Mouse (Mus musculus) neural tube, embryonic 13.5 days (tissue): Measurements from ENCODE around the gene Pgbd1. TPM values are rescaled to one million over a fixed set of nuclear protein-coding genes. Genes with fewer than 3 reads are reported as not detected.

Source experiments
- ATAC-seq: fragments of 200-750 bp; cut with Nextera tagmentation; 2 replicates; pipeline ENCODE4 v1.8.0; 2017; ENCODE audit warnings: low read depth, mild to moderate bottlenecking, moderate TSS enrichment, moderate library complexity
- H3K27ac ChIP-seq: fragments of 300-500 bp; sonication (generic); replicated peaks from 2 replicates; pipeline ENCODE4 v1.5.1; 2015; ENCODE audit warnings: moderate library complexity, mild to moderate bottlenecking, inconsistent platforms
- H3K27me3 ChIP-seq: fragments of 300-500 bp; sonication (generic); 2 replicates; pipeline ENCODE4 v1.6.1; 2015; ENCODE audit warnings: mild to moderate bottlenecking, inconsistent platforms
- H3K36me3 ChIP-seq: fragments of 300-500 bp; sonication (generic); 2 replicates; pipeline ENCODE4 v1.6.1; 2015; ENCODE audit warnings: mild to moderate bottlenecking, inconsistent platforms
- H3K4me1 ChIP-seq: fragments of 300-500 bp; sonication (generic); replicated peaks from 2 replicates; pipeline ENCODE4 v1.6.1; 2015; ENCODE audit warnings: inconsistent platforms
- H3K4me2 ChIP-seq: fragments of 300-500 bp; sonication (generic); 2 replicates; pipeline ENCODE4 v1.6.1; 2015; ENCODE audit warnings: inconsistent platforms, mild to moderate bottlenecking, moderate library complexity
- H3K4me3 ChIP-seq: fragments of 300-500 bp; sonication (generic); 2 replicates; pipeline ENCODE4 v1.5.1; 2015; ENCODE audit warnings: mild to moderate bottlenecking, inconsistent platforms
- H3K9ac ChIP-seq: fragments of 300-500 bp; sonication (generic); 2 replicates; pipeline ENCODE4 v1.6.1; 2015; ENCODE audit warnings: moderate library complexity, mild to moderate bottlenecking, inconsistent platforms
- H3K9me3 ChIP-seq: fragments of 300-500 bp; sonication (generic); 2 replicates; pipeline ENCODE4 v1.6.1; 2016; ENCODE audit warnings: inconsistent platforms
- WGBS: fragments of 180-500 bp; shearing (Covaris S2); methylation state at CpG from one replicate; pipeline ENCODE4 v1.1.7; 2015; 5-methylcytosine and 5-hydroxymethylcytosine counted together
- polyA plus RNA-seq: library from polyadenylated mRNA; unstranded; fragments of >200 nt; fragmentation: Nextera tagmentation; extraction: Ambion mirVana; gene quantifications from 2 replicates; pipeline ENCODE4 v1.2.1, GENCODE M21; 2015

Gene Pgbd1
- polyA plus RNA-seq, 1 experiment from 2014 or later: 3.4 TPM

DNA sequence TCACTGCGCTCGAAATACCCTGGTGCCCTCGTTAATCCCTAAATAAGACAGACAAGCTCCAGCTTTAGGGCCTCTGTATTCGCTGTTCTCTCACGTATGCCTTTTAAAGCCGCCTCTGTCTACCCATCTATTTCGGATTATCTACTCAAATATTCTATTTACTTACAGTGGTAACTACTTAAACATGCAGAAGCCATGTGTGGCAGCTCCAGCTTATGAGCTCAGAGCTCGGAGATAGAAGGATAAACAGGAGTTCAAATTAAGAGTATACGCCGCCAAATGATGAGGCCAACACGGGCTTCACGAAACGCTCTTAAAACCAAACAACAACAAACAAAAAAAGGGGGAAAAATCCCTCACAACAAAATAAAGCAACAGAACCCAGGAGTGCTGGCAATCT lies 12.2 kb upstream of the Pgbd1 start:
- peak; percentile 51; the same call in 1 of the 2 replicates for ATAC-seq
- peaks cover 26% of the 10 kb centered on the region for H3K27me3 ChIP-seq
- H3K4me1 ChIP-seq: peaks cover 15% of the 10 kb centered on the region
- peaks cover 14% of the 10 kb centered on the region for H3K36me3 ChIP-seq
- H3K9me3 ChIP-seq: no peaks in the 10 kb centered on the region
- peak overlapping the region; percentile 76 for H3K9ac ChIP-seq
- peak overlapping the region; percentile 68 for H3K27ac ChIP-seq
- WGBS: 5% methylated on average over 13 of the region's 13 CpGs
- peak overlapping the region; percentile 84 for H3K4me2 ChIP-seq
- H3K4me3 ChIP-seq: peak overlapping the region; percentile 81

DNA sequence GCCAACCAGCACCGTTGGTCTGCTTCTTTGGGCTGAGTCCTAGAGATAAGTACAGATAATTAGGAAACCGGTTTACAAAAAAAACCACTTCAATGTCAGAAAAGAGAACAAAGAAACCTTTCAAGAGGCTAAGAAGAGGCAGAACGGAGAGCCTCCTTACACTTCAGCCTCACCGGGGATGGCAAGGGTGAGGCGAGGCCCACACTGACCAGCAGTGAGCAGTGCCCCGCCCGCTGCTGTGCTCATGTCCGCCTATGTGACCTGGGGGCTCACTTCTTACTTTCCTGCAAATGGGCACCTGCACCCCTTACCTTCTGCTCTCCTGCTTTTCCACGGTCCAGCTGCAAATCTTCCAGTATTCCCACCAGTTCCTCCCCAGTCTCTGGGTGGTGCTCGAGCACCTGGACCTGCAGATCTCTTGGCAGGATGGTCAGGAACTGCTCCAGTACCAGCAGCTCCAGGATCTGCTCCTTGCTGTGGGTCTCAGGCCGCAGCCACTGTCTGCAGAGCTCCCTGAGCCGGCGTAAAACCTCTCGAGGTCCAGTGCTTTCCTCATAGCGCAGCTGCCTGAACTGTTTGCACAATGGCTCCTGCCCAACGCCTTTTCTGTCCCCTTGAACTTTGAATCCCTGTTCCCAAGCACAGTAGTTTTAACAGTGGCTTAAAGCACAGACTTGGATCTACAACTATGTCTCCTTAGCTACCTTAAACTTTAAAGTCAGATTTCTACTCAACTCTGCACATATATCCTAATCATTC lies 7.2 kb upstream of the Pgbd1 start:
- peaks cover 62% of the 10 kb centered on the region for H3K36me3 ChIP-seq
- WGBS: 85% methylated on average over 16 of the region's 16 CpGs
- H3K27me3 ChIP-seq: no peaks in the 10 kb centered on the region
- no peaks in the 10 kb centered on the region for H3K9me3 ChIP-seq
- H3K4me2 ChIP-seq: no peak overlapping the region
- no peak overlapping the region for H3K9ac ChIP-seq
- no peak for ATAC-seq
- H3K4me3 ChIP-seq: no peak overlapping the region
- peaks cover 15% of the 10 kb centered on the region for H3K4me1 ChIP-seq
- H3K27ac ChIP-seq: no peak overlapping the region

DNA sequence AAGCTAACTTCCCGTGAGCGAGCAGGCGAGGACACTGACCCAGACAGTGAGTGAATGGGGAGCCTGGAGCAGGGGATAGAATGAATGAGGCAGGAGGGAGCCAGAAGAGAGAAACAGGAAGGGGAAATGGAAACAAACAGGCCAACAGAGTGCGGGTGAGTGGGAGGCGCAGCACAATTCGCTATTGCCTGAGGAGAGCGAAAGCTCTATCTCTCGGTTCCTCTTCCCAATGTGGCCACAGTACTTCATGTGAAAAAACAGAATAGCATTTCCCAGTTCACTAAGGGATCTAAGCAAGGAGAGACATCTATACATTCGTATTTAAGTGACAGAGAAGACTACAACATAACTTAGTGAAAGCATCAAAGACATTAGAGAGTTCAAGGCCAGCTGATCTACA lies 5.9 kb upstream of the Pgbd1 start:
- Histone ChIP-seq H3K36me3 (peaks cover 63% of the 10 kb centered on the region), H3K27me3 (no peaks in the 10 kb centered on the region)
- 91% methylated on average over 9 of the region's 9 CpGs for whole genome bisulfite sequencing

DNA sequence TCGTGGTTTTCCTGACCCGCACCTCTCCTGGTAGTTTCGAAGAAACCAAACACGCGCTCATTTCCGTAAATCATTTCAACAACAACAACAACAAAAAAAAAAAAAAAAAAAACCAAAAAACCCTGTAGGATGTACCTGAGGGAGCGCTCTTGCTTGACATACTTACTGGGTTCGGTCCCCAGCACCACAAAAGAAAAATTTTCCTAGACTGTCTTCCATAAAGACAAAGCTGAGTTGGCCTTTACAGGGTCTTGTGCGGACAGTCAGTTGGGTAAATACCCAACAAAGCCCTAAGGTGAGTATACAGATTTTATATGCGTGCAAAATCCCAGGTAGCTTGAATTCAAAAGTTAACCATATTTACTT lies 332 bp upstream of the Pgbd1 start:
- Histone ChIP-seq H3K4me3 (peak overlapping the region; percentile 57), H3K4me2 (peak overlapping the region; percentile 80), H3K9ac (peak overlapping the region; percentile 85), H3K36me3 (peaks cover 31% of the 10 kb centered on the region), H3K4me1 (peaks cover 18% of the 10 kb centered on the region), H3K27me3 (no peaks in the 10 kb centered on the region), H3K27ac (peak overlapping the region; percentile 83), H3K9me3 (no peaks in the 10 kb centered on the region)
- peak; percentile 29 for ATAC-seq
- 17% methylated on average over 10 of the region's 10 CpGs for WGBS

More for the DNA sequence above, 5.9 kb upstream of the Pgbd1 start:
- Histone ChIP-seq H3K9me3 (no peaks in the 10 kb centered on the region), H3K27ac (no peak overlapping the region), H3K4me2 (no peak overlapping the region), H3K9ac (no peak overlapping the region), H3K4me1 (peaks cover 4% of the 10 kb centered on the region), H3K4me3 (no peak overlapping the region)
- ATAC-seq: no peak

DNA sequence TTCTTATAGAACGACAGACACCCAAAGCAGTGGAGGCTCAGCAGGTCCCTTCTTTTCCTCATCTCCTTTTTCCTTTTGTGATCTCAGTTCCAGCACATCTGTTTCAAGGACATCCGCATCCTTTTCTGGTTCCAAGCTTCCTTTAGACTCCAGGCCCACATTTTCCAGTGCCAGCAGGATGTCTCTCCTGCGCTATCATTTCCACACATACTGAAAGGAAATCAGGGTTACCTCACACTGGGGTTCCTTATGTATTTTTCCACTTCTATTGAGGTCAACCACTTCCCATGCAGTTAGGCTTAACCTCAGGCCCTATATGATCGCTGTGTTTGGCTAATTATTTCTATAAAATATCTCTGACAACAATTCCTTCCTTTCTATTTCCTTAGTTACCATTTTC lies 5.4 kb downstream of the Pgbd1 start:
- Histone ChIP-seq H3K27ac (no peak overlapping the region), H3K4me2 (no peak overlapping the region), H3K9me3 (no peaks in the 10 kb centered on the region), H3K4me1 (peaks cover 9% of the 10 kb centered on the region), H3K36me3 (no peaks in the 10 kb centered on the region), H3K9ac (no peak overlapping the region), H3K27me3 (no peaks in the 10 kb centered on the region), H3K4me3 (no peak overlapping the region)
- no peak for ATAC-seq
- WGBS: 83% methylated on average over 4 of the region's 4 CpGs

DNA sequence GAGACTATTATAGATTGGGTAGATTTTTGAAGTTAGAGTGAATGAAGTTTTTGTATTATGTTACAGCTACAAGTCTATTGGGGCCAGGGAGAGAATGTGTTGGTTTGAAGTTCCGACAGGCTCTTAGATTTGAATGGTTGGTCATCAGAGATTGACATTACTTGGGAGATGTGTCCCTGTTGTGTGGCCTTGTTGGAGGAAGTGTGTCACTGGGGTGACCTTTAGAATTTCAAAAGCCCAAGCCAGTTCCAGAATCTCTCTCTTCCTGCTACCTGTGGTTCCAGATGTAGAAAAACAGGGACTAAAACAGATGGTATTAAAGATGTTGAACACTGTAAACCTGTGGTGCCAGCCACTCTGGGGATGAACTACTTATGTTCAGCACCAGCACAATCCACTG lies 13.2 kb downstream of the Pgbd1 start:
- Histone ChIP-seq H3K9ac (no peak overlapping the region), H3K4me3 (no peak overlapping the region), H3K36me3 (no peaks in the 10 kb centered on the region), H3K27ac (no peak overlapping the region), H3K27me3 (no peaks in the 10 kb centered on the region), H3K9me3 (no peaks in the 10 kb centered on the region), H3K4me1 (no peaks in the 10 kb centered on the region), H3K4me2 (no peak overlapping the region)
- WGBS: 95% methylated on average over 1 of the region's 1 CpGs
- ATAC-seq: no peak

DNA sequence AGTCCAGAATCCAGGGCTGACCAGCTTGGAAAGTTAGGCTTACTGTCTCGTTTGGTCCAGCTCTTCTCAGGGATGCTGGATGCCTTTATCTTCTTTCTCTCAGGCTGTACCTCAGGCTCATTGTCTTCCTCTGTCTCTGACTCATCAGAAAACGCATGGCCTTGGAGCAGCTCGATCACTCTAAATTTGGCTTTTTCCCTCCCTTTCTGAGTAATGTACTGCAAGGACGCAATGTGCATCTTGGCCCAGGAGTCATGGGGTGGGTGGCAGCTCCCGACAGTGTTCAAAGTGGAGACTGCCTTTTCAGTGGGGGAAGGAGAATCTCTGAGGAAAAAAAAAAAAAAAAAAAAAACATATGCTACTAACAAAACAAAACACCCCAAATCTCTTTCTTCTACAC lies 17.6 kb downstream of the Pgbd1 start:
- no peaks in the 10 kb centered on the region for H3K36me3 ChIP-seq

DNA sequence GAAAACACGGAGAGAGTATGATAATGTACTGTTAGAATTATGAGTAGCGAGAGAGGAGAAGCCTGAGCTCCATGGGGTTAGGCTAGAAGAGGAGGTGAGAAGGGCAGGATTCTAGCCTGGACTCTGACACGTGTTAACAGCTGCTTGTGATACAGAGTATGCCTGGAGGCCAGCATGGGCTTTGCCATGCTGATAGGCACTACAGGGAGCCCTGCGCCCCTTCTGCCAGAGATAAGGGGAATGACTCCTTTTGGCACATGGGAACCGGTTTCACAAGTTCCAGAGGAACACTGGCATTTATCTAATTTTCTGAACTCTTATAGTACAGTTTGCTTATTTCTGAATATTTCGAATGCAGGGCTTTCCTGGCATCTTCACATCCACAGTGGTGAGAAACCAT lies 22.0 kb downstream of the Pgbd1 start:
- no peak overlapping the region for H3K4me2 ChIP-seq
- no peak overlapping the region for H3K27ac ChIP-seq
- 68% methylated on average over 6 of the region's 6 CpGs for WGBS
- no peak for ATAC-seq
- no peak overlapping the region for H3K4me3 ChIP-seq
- H3K36me3 ChIP-seq: no peaks in the 10 kb centered on the region
- H3K4me1 ChIP-seq: no peaks in the 10 kb centered on the region
- H3K9ac ChIP-seq: no peak overlapping the region
- H3K9me3 ChIP-seq: no peaks in the 10 kb centered on the region
- no peaks in the 10 kb centered on the region for H3K27me3 ChIP-seq

More for the DNA sequence above, 17.6 kb downstream of the Pgbd1 start:
- Histone ChIP-seq H3K4me1 (no peaks in the 10 kb centered on the region), H3K9me3 (no peaks in the 10 kb centered on the region), H3K27ac (no peak overlapping the region), H3K4me2 (no peak overlapping the region), H3K27me3 (no peaks in the 10 kb centered on the region), H3K4me3 (no peak overlapping the region), H3K9ac (no peak overlapping the region)
- ATAC-seq: no peak
- WGBS: 76% methylated on average over 5 of the region's 5 CpGs

DNA sequence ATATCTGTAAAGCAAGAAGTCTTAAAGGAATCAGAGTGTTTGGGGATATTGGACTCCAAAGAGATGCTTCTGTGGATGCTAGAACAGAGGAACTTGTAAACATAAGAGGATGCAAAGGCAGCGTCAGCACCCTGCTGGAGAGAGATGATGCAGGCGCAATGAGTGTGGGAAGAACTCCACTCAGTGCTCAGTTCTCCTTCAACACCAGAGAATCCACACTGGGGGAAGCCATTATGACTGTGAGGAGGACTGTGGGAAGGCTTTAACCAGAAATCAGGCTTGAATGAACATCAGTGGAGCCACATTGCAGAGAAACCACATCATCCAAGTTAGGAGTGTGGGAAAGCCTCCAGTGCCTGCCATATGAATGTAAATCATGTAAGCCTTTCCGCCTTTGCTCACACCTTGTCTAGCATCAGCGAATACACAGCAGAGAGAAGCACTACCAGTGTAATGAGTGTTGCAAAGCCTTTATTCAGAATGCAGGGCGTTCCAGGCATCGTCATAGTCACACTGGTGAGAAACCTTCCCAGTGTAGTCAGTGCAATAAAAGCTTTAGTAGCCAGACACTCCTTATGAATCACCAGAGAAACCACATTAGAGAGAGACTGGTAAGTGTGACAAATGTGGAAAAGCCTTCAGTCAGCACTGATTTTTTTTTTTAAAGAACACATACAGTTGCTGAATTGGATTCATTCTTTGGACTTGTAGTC lies 23.4 kb downstream of the Pgbd1 start:
- WGBS: 62% methylated on average over 6 of the region's 6 CpGs
- H3K27me3 ChIP-seq: no peaks in the 10 kb centered on the region

DNA sequence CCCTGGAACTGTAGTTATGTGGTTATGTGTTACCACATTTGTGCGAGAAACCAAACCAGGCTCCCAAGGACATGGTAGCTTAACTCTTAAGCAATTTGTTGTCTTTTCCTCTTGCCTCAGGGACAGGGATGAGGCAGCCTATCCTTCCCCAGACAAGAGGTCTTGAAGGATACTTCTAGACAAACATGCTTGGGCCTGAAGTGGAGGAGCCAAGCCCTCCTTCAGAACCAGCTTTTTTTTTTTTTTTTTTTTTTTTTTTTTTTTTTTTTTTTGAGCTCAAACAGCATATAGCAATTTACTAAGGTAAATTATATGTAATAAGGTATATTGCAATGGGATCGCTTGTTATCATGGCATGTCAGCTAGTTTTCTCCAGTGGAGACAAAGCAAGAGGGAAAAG lies 25.1 kb downstream of the Pgbd1 start:
- Histone ChIP-seq H3K4me1 (no peaks in the 10 kb centered on the region), H3K4me2 (no peak overlapping the region), H3K27me3 (no peaks in the 10 kb centered on the region), H3K27ac (no peak overlapping the region), H3K36me3 (no peaks in the 10 kb centered on the region), H3K9ac (no peak overlapping the region), H3K9me3 (no peaks in the 10 kb centered on the region), H3K4me3 (no peak overlapping the region)
- WGBS: 91% methylated on average over 2 of the region's 2 CpGs
- ATAC-seq: no peak

More for the DNA sequence above, 23.4 kb downstream of the Pgbd1 start:
- no peaks in the 10 kb centered on the region for H3K36me3 ChIP-seq
- H3K9ac ChIP-seq: no peak overlapping the region
- no peak overlapping the region for H3K4me2 ChIP-seq
- no peak for ATAC-seq
- no peaks in the 10 kb centered on the region for H3K9me3 ChIP-seq
- H3K4me1 ChIP-seq: no peaks in the 10 kb centered on the region
- H3K4me3 ChIP-seq: no peak overlapping the region
- H3K27ac ChIP-seq: no peak overlapping the region

DNA sequence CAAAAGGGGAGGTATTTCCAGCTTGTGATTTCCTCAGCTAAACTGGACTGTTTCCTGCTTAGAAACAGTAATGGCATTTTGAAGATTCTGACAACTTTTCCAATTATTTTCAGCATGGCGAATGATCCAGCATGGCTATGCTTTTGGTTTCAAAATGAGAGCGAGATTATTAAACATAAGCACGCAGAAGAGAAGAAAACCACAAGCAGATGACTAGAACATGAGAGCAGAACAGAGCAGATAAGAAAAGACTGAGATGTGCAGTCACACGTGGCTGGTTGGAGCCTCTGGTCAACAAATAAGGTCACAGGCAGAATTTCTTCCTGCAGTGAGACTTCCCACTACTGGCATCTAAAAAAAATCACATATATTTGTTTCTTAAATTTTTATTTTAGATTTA lies 25.6 kb downstream of the Pgbd1 start:
- ATAC-seq: no peak
- H3K4me3 ChIP-seq: no peak overlapping the region
- H3K4me1 ChIP-seq: no peaks in the 10 kb centered on the region
- H3K4me2 ChIP-seq: no peak overlapping the region
- WGBS: 87% methylated on average over 4 of the region's 4 CpGs
- H3K9me3 ChIP-seq: no peaks in the 10 kb centered on the region
- no peaks in the 10 kb centered on the region for H3K36me3 ChIP-seq
- no peak overlapping the region for H3K9ac ChIP-seq
- no peaks in the 10 kb centered on the region for H3K27me3 ChIP-seq
- no peak overlapping the region for H3K27ac ChIP-seq

DNA sequence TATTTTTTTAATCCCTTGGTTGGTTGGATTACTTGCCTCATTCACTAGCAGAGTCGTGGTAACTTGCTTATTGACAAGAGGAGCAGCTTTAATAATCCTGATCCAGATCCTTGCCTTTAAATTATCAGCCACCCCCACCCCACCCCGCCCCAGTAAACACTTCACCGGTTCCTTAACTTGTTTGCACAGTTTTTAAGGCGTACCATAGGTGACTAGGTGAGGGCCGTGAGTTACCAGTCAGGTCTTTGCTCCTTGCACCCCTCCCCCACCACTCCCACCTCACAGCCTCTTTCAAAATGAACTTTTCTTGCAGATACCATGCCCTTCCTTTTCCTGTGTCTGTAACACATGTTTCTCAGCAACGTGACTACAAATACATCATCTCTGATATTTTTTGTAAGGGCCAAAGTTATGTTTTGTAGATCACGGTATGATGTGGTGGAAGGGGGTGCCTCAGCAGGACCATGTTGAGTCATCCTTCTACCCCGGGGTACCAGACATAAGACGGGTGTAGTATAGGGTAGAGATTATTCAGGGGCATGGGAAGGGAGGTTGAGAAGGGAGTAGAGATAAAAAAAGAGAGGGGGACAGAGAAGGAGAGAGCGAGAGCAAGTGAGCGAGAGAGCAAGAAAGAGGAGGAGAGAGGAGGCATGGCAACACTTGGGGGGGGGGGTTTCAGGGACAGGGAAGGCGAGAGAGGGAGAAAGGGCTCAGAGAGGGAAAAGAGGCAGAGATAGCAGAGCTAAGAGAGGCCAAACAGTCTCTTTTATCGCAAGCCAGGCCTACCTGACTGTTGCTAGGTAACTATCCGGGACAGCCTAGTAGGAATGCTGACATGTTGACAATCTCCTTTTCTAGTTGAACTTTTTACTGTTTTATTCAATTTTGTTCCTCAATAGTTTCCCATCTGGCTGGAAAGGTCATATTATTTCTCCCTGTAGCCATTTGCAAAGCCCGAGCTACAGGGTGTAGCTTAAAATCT lies 26.3 kb downstream of the Pgbd1 start:
- Histone ChIP-seq H3K9ac (no peak overlapping the region), H3K4me2 (no peak overlapping the region), H3K27ac (no peak overlapping the region), H3K36me3 (no peaks in the 10 kb centered on the region), H3K4me1 (no peaks in the 10 kb centered on the region), H3K4me3 (no peak overlapping the region), H3K9me3 (no peaks in the 10 kb centered on the region), H3K27me3 (no peaks in the 10 kb centered on the region)
- 69% methylated on average over 15 of the region's 15 CpGs for WGBS
- no peak for ATAC-seq
